Mouse (Mus musculus): Measurements from ENCODE around the gene 1700123L14Rik. TPM values are rescaled to one million over a fixed set of nuclear protein-coding genes. Genes with fewer than 3 reads are reported as not detected.
"Not testable (repeated sequence)": the region's sequence is repeated elsewhere in the genome, so short reads cannot be mapped to it uniquely, and the experiment has no call there.

The 1700123L14Rik gene
- polyA plus RNA-seq (2012; rRNA removed), result not detected in 2 replicates

DNA sequence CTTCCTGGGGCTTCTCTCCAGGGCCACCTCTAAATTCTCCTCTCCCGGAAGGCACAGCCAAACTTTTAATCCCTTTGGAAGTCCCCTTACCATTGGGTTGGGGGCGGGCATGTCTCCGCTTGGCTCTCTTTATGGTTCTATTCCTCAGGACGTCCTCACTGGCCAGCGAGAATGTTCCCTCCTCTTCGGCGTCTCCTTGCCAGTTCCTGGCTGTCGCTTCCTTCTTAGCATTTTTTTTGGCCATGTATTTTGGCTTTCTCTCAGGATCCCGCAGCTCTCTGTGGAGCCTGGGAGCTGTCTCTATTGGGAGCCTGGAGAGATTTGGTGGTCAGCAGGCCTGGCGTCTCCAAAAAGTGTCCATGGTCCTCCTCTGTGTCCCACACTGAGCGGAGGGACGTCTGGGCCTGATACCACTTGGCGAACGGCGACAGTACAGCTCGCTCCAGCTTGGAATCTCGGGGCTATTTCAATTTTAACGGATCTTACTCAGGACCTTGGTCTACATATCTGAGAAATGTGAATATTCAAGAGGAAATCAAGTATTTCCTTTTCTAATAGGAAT is at the start of gene 1700123L14Rik:
TSS of gene 1700123L14Rik (minus strand) at position 426 of the 562 bp plus-strand sequence.
- WGBS, result 81% methylated on average over 18 of the region's 18 CpGs
- no peak for DNase-seq (ENCODE audit: low read depth, low spot score)

DNA sequence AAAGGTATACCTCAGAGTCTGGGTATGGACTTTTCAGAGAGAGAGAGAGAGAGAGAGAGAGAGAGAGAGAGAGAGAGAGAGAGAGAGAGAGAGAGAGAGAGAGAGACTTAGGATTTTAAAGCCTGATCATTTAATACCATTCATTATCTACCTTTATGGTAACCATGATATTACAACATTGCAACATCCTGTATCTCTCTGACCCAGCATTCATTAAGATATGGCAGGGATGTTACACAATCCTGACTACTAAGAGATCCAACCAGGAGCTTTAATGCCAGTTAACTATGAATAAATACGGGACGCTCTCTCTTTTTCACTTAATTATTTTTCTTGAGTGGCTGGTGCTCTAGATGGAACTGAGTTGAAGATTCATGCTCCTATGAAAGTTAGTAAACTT is 39.4 kb upstream of the 1700123L14Rik start:
- 91% methylated on average over 2 of the region's 2 CpGs for WGBS
- DNase-seq (ENCODE audit: low read depth, low spot score), result no peak

DNA sequence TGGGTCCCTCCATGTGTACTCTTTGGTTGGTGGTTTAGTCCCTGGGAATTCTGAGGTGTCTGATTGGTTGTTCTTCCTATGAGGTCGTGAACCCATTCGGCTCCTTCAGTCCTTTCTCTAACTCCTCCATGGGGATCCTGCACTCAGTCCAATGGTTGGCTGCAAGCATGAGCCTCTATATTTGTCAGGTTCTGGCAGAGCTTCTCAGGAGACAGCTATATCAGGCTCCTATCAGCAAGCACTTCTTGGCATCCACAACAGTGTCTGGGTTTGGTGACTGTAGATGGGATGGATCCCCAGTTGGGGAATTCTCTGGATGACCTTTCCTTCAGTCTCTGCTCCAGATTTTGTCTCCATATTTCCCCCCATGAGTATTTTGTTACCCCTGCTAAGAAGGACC is 32.9 kb upstream of the 1700123L14Rik start:
- DNase-seq (ENCODE audit: low read depth, low spot score), result not testable (repeated sequence)
- 96% methylated on average over 2 of the region's 2 CpGs for WGBS

DNA sequence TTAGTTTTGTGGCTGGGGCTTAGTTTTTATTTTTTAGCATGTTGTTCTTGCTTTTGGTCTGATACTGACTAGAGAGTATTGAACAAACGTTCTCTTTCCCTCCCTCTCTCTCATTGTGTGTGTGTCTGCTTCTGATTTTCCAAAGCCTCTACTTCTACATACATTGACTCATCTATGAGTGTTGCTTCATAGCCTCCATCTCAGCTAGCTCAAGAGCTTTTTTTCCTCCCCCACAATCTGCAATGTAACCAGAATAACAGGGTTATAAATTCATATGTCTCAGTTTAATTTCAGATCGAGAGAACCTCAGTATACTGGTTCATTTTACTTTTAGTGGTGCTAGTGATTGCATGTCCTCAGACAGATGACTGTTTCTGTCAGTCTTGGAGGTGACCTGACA is 20.5 kb upstream of the 1700123L14Rik start:
- WGBS, result 53% methylated on average over 2 of the region's 2 CpGs

DNA sequence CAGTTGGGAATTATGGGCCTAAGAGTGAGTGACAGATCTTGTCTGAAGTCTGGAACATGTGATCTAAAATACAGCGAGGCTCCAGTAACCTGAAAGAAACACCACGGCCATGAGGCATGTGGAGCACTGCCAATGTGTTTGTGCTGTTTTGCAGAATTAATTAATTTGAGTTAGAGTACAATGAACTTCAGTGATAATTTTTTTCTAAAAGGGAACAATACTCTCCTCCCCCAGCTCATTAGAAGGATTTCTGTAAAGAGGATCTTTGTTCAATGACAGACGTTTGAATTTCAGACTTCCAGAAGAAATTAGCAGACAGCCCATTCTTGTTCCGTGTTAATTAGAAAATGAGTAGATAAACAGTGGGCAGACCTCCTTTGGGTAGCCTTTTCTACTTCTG is 17.3 kb upstream of the 1700123L14Rik start:
- 78% methylated on average over 4 of the region's 4 CpGs for WGBS
- DNase-seq (ENCODE audit: low read depth, low spot score), result no peak

More for the DNA sequence above, 20.5 kb upstream of the 1700123L14Rik start:
- no peak for DNase-seq (ENCODE audit: low read depth, low spot score)

DNA sequence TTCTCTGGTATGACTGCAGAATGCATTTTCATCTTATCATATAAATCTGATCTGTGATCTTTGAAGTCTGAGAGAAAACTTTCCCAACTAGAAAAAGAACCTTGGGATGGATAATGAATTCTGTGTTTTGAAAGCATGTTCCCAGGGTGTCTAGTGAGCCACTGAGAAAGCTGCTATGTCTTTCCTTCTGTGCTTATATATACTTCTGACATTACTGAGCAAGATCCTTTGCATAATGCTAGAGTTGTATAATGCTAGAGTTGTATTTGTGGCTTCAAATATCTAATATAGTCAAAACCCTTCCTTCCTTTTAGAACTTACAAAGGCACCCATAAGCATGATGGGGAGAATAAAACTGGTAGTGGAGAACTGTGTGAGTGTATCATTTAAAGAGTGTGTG is 12.5 kb upstream of the 1700123L14Rik start:
- DNase-seq (ENCODE audit: low read depth, low spot score), result no peak

DNA sequence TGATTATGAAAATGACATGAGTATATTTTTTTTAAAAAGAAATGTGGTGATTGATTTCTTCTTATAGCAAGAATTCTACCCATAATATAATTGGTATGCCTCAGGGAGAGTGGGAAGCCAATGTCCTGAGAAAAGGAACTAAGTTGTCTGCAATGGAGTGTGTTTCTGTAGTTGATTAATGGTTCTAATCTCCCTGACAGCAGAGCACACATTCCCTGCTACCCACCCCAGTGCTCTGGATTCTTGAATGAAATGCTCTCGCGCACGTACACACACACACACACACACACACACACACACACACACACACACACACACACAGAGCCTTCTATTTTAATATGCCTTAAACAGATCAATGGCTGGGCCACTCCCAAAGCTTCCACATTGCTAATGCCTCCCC is 7.6 kb upstream of the 1700123L14Rik start:
- WGBS, result 94% methylated on average over 3 of the region's 3 CpGs
- no peak for DNase-seq (ENCODE audit: low read depth, low spot score)

DNA sequence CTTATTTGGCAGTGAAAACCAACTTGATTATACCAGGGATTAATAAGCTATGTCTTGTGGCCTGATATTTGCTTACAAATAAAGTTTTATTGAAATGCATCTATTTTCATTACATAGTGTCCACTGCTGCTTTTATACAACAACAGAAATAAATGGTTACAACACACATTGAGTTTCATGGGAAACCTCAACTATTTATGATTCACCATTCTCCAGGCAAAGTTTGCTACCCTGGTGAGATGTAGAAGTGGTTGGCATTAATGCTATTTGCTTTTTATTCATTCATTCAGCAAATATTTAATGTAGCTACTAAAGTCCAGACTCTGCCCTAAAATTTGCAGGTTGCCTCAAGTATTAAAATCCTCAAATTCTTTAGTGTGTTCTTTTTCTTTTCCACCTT is 988 bp upstream of the 1700123L14Rik start:
- DNase-seq (ENCODE audit: low read depth, low spot score), result no peak

DNA sequence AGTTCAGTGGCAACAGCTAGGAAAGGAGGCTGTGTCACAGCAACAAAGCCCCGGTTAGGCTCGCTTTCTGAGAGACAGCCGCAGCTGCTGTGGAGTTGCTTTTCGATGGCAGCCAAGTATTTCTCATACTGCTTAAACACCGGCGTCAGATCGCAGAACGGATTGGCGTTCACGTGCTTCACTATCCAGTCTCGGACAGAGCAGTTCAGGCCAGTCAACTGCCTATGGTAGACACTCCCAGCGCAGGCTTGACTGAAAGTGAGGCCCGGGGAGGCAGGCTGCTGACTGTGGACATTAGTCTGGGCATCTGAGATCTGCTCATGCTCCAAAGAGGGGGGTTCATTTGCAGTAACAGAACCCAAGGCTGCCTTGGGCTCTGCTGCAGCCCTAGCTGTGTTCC is 640 bp downstream of the 1700123L14Rik start:
- no peak for DNase-seq (ENCODE audit: low read depth, low spot score)
- WGBS, result 90% methylated on average over 13 of the region's 13 CpGs

DNA sequence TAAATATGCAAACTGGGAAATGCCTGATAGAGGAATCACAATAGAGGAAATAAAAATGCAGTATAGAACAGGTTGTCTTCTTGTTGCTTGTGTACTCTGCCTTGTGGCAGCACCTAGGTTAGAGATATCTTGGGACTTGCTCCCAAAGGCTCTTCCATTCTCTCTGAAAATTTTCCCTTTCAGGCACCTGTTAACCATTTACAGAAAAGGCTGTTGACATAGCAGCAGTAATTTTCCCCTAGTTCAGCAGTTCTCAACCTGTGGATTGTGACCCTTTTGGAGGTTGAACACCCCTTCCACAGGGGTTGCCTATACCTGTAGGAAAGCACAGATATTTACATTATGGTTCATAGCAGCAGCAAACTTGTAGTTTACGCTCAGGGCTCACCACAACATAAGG is 22.7 kb downstream of the 1700123L14Rik start:
- DNase-seq (ENCODE audit: low read depth, low spot score), result no peak
- 67% methylated on average over 1 of the region's 1 CpGs for WGBS

DNA sequence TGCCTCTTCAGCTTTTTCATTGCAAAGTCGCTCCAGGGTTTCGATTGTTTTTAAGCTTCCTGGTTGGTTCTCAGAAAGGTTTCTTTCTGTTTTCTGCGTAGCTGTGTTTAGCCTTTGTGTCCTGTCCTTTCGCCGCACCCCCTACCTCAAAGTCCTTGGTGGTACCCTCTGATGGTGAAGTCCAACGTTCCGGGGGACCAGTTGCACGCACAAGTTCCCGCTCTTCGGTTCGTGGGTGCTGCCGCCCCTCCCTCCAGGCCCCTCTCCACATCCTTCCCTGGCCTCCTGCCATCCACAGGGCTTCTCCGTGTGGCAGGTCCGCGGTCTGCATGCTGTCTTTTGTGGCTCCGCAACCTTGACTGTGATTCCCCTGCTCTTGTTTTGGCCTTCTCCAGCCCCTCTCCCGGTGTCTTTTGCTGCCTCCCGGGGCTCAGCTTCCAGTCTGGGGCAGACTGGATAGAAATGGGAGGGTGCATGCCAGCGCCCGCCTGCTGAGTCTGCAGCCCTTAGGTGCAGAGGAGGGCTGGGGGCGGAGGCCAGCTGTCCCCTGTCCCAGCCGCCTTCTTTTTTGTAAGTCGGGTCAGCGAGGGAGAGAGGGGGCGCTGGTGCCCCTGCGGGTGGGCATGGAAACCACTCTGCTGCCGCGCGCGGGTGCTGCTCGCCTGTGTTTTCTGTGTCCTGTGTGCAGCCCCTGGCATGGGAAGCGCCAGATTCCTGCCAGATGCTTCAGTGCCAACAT is 49.3 kb downstream of the 1700123L14Rik start:
- WGBS, result 1% methylated on average over 32 of the region's 32 CpGs
- DNase-seq (ENCODE audit: low read depth, low spot score), result no peak

DNA sequence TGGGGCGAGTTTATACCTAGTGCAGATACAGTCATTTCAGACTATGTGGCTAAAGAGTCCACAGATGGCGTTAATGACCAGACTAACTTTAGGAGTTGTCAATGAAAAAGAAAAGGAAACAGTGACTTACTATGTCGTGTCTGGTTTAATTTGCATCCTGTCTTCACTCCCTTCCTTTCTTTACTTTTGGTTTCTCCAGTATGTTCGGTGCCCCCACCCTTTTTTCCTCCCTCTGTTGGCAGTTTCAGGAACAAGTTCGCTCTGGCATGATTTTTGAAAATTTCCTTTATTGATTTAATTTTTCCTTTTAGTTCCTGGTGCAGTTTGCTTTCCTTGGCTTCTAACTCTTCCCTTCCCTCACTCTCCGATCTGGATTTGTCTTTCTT is 49.9 kb downstream of the 1700123L14Rik start:
- 4% methylated on average over 6 of the region's 6 CpGs for WGBS
- no peak for DNase-seq (ENCODE audit: low read depth, low spot score)

Other genes starting within 250 kb of the 1700123L14Rik start
- gene Fam19a1, start 53.1 kb downstream of the 1700123L14Rik start, polyA plus RNA-seq (2012; rRNA removed), result 0.06 and 0.19 TPM in 2 replicates